Mouse (Mus musculus): ENCODE results near the gene Taf1. TPM values are rescaled to one million over a fixed set of nuclear protein-coding genes. Genes with fewer than 3 reads are reported as not detected.

Gene Taf1
- polyA plus RNA-seq, 1 experiment from 2014 or later = 2.7 TPM

- H3K27me3 ChIP-seq (ENCODE audit: insufficient read depth, low read length) = no peaks in the 10 kb centered on the region
- no peaks in the 10 kb centered on the region for H3K9me3 ChIP-seq (ENCODE audit: low read length)
- peak; percentile 14 for DNase-seq
- WGBS (ENCODE audit: insufficient replicate concordance) = 50% methylated on average over 9 of the region's 9 CpGs
- TF ChIP-seq EP300 (IDR thresholded peaks at IDR 0.05; ENCODE audit: low read depth) (no peak), CTCF (IDR thresholded peaks at IDR 0.05; ENCODE audit: low read depth) (no peak)
- H3K27ac ChIP-seq (ENCODE audit: low read depth) = no peak overlapping the region
- peak overlapping the region; percentile 17; the same call in 1 of the 2 replicates for H3K4me3 ChIP-seq (ENCODE audit: low read depth, low read length)
- ATAC-seq = no peak
- H3K4me2 ChIP-seq (ENCODE audit: low read depth, low read length) = peak overlapping the region; percentile 32; the same call in 1 of the 2 replicates
- no peaks in the 10 kb centered on the region for H3K36me3 ChIP-seq (replicated peaks; ENCODE audit: insufficient read depth, low read length)
- no peak overlapping the region for H3K9ac ChIP-seq (replicated peaks)
- H3K4me1 ChIP-seq (ENCODE audit: insufficient read depth) = no peaks in the 10 kb centered on the region
Observed at GRCm38 (mm10) chrX:101527356-101527755, 5.2 kb upstream of the Taf1 start.

- WGBS (ENCODE audit: insufficient replicate concordance) = 75% methylated on average over 1 of the region's 1 CpGs
- no peak overlapping the region for H3K9ac ChIP-seq (replicated peaks)
- no peaks in the 10 kb centered on the region for H3K9me3 ChIP-seq (ENCODE audit: low read length)
- no peaks in the 10 kb centered on the region for H3K4me1 ChIP-seq (ENCODE audit: insufficient read depth)
- DNase-seq (no peak), ATAC-seq (no peak)
- peaks cover 5% of the 10 kb centered on the region; the same call in 1 of the 2 replicates for H3K36me3 ChIP-seq (replicated peaks; ENCODE audit: insufficient read depth, low read length)
- no peak overlapping the region for H3K27ac ChIP-seq (ENCODE audit: low read depth)
- TF ChIP-seq EP300 (IDR thresholded peaks at IDR 0.05; ENCODE audit: low read depth) (no peak), CTCF (IDR thresholded peaks at IDR 0.05; ENCODE audit: low read depth) (no peak)
- H3K27me3 ChIP-seq (ENCODE audit: insufficient read depth, low read length) = no peaks in the 10 kb centered on the region
- H3K4me3 ChIP-seq (ENCODE audit: low read depth, low read length) = no peak overlapping the region
- H3K4me2 ChIP-seq (ENCODE audit: low read depth, low read length) = no peak overlapping the region
Observed at GRCm38 (mm10) chrX:101585455-101585854, 52.9 kb downstream of the Taf1 start.

GRCm38 (mm10) chrX:101616183-101616582 is 83.6 kb downstream of the Taf1 start:
- Histone ChIP-seq H3K4me2 (ENCODE audit: low read depth, low read length) (no peak overlapping the region), H3K4me3 (ENCODE audit: low read depth, low read length) (no peak overlapping the region), H3K27me3 (ENCODE audit: insufficient read depth, low read length) (no peaks in the 10 kb centered on the region), H3K27ac (ENCODE audit: low read depth) (no peak overlapping the region), H3K36me3 (replicated peaks; ENCODE audit: insufficient read depth, low read length) (no peaks in the 10 kb centered on the region), H3K9ac (replicated peaks) (no peak overlapping the region), H3K4me1 (ENCODE audit: insufficient read depth) (no peaks in the 10 kb centered on the region), H3K9me3 (ENCODE audit: low read length) (no peaks in the 10 kb centered on the region)
- TF ChIP-seq CTCF (IDR thresholded peaks at IDR 0.05; ENCODE audit: low read depth) (no peak), EP300 (IDR thresholded peaks at IDR 0.05; ENCODE audit: low read depth) (no peak)
- DNase-seq (no peak), ATAC-seq (no peak)
- 82% methylated on average over 3 of the region's 3 CpGs for WGBS (ENCODE audit: insufficient replicate concordance)

- Histone ChIP-seq H3K36me3 (replicated peaks; ENCODE audit: insufficient read depth, low read length) (no peaks in the 10 kb centered on the region), H3K27me3 (ENCODE audit: insufficient read depth, low read length) (no peaks in the 10 kb centered on the region), H3K9me3 (ENCODE audit: low read length) (no peaks in the 10 kb centered on the region), H3K4me3 (ENCODE audit: low read depth, low read length) (no peak overlapping the region), H3K27ac (ENCODE audit: low read depth) (no peak overlapping the region), H3K4me1 (ENCODE audit: insufficient read depth) (no peaks in the 10 kb centered on the region), H3K9ac (replicated peaks) (no peak overlapping the region), H3K4me2 (ENCODE audit: low read depth, low read length) (no peak overlapping the region)
- no peak for ATAC-seq
- 63% methylated on average over 10 of the region's 10 CpGs for WGBS (ENCODE audit: insufficient replicate concordance)
- TF ChIP-seq CTCF (IDR thresholded peaks at IDR 0.05; ENCODE audit: low read depth) (peak; percentile 18; the same call in 1 of the 2 replicates), EP300 (IDR thresholded peaks at IDR 0.05; ENCODE audit: low read depth) (no peak)
- DNase-seq = no peak
Observed at GRCm38 (mm10) chrX:101617889-101618288, 85.4 kb downstream of the Taf1 start.

- Histone ChIP-seq H3K4me2 (ENCODE audit: low read depth, low read length) (no peak overlapping the region), H3K9ac (replicated peaks) (no peak overlapping the region), H3K9me3 (ENCODE audit: low read length) (no peaks in the 10 kb centered on the region), H3K27me3 (ENCODE audit: insufficient read depth, low read length) (no peaks in the 10 kb centered on the region), H3K27ac (ENCODE audit: low read depth) (no peak overlapping the region), H3K36me3 (replicated peaks; ENCODE audit: insufficient read depth, low read length) (no peaks in the 10 kb centered on the region), H3K4me1 (ENCODE audit: insufficient read depth) (no peaks in the 10 kb centered on the region), H3K4me3 (ENCODE audit: low read depth, low read length) (no peak overlapping the region)
- 37% methylated on average over 6 of the region's 6 CpGs for WGBS (ENCODE audit: insufficient replicate concordance)
- no peak for TF ChIP-seq EP300 (IDR thresholded peaks at IDR 0.05; ENCODE audit: low read depth)
- TF ChIP-seq CTCF (IDR thresholded peaks at IDR 0.05; ENCODE audit: low read depth) = no peak
- ATAC-seq (no peak), DNase-seq (no peak)
Observed at GRCm38 (mm10) chrX:101620317-101620716, 87.8 kb downstream of the Taf1 start.

- Histone ChIP-seq H3K4me2 (ENCODE audit: low read depth, low read length) (no peak overlapping the region), H3K9ac (replicated peaks) (no peak overlapping the region), H3K4me3 (ENCODE audit: low read depth, low read length) (no peak overlapping the region), H3K36me3 (replicated peaks; ENCODE audit: insufficient read depth, low read length) (no peaks in the 10 kb centered on the region), H3K9me3 (ENCODE audit: low read length) (no peaks in the 10 kb centered on the region), H3K27ac (ENCODE audit: low read depth) (no peak overlapping the region), H3K27me3 (ENCODE audit: insufficient read depth, low read length) (no peaks in the 10 kb centered on the region), H3K4me1 (ENCODE audit: insufficient read depth) (no peaks in the 10 kb centered on the region)
- no peak for ATAC-seq
- no peak for DNase-seq
- TF ChIP-seq CTCF (IDR thresholded peaks at IDR 0.05; ENCODE audit: low read depth) (no peak), EP300 (IDR thresholded peaks at IDR 0.05; ENCODE audit: low read depth) (no peak)
- 38% methylated on average over 3 of the region's 3 CpGs for WGBS (ENCODE audit: insufficient replicate concordance)
Observed at GRCm38 (mm10) chrX:101622539-101622938, 90.0 kb downstream of the Taf1 start.

Measured in liver, postnatal 0 days (tissue).